Mouse (Mus musculus) mammary gland, adult 2 months (tissue): ENCODE data around the gene Zfp781. TPM values are rescaled to one million over a fixed set of nuclear protein-coding genes. Genes with fewer than 3 reads are reported as not detected.

Source experiments
- polyA plus RNA-seq: library from polyadenylated mRNA; depleted of rRNA; stranded (reverse); fragments of >200 nt; gene quantifications from 2 replicates; pipeline ENCODE4 v1.2.3, GENCODE M21; 2012; ENCODE audit warnings: low replicate concordance; rRNA removed

The Zfp781 gene
- polyA plus RNA-seq = 0.10 TPM in 1 of 2 replicates, not detected in the other

DNA sequence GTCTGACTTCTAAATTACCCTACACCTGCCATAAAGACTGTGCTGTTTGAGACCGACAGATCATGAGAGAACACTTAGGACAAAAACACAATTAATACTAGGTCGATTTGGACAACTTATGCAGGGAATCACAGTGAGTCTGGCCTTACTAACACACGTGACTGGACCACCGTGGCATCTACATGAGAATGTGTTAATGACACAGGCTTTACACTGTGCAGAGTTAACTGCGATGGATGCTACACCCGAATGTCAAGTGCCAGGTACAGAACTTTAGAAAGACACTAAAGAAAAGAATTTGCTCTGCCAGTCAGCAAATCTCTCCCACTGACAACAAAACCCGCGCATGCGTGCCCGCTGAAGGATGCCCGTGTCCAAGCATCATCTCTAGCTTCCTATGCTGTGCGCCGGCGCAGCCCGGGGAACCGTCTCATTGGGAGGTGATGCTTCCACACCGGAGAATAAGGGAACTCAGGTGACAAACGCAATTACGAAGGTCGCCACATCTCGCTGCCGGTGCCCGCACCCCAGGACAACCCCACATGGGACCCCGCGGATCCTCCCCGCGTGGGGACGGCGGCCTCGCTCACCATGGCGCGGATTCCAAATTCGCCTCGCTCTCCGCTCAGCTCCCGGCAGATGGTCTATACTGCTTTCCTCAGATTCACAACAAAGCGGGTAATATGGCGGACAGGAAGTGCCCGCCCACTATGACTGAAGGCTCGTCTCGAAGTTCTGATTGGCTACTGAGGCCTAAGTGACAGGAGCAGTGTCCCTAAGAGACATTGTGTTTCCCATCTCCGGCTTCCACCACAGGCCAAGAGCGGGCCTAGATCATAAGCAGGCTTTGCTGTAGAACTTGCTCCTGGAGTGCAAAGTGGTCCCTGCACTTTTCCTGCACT lies at the start of gene Zfp781:
Gene Zfp781 (minus strand): TSS at position 639 of the 902 bp plus-strand sequence.

GRCm38 (mm10) chr10:81863409-81864407 lies 66.6 kb downstream of the Zfp781 start, which contains the start of gene Gm32687:
Gene Gm32687 (plus strand): TSS chr10:81863934.

Other genes starting within 250 kb of the Zfp781 start
- 0.29 TPM in 1 of 2 replicates, not detected in the other for gene Zfp433, start 225.7 kb downstream of the Zfp781 start, polyA plus RNA-seq
- 0.43 and 0.63 TPM in 2 replicates for gene Gm3055, start 159.3 kb downstream of the Zfp781 start, polyA plus RNA-seq
- not detected in 2 replicates for gene Gm4767, start 118.3 kb downstream of the Zfp781 start, polyA plus RNA-seq
- gene Gm32687, start 66.5 kb downstream of the Zfp781 start, polyA plus RNA-seq = 0.20 and 0.57 TPM in 2 replicates
- gene Zfp873, start 117.6 kb upstream of the Zfp781 start, polyA plus RNA-seq = 1.0 and 1.8 TPM in 2 replicates
- gene BC024063, start 152.9 kb upstream of the Zfp781 start, polyA plus RNA-seq = 0.22 TPM in 1 of 2 replicates, not detected in the other
- 0.16 and 0.45 TPM in 2 replicates for gene AU041133, start 197.5 kb upstream of the Zfp781 start, polyA plus RNA-seq